Mouse (Mus musculus) midbrain, embryonic 15.5 days (tissue): Measurements from ENCODE around the gene Gm9887. TPM values are rescaled to one million over a fixed set of nuclear protein-coding genes. Genes with fewer than 3 reads are reported as not detected.
A peak's percentile ranks its signal among the peaks of the same experiment; 100 is the strongest.

Experiments used
- ATAC-seq: fragments of 200-750 bp; cut with Nextera tagmentation; replicated peaks from 2 replicates; pipeline ENCODE4 v1.8.0; 2017; ENCODE audit warnings: moderate TSS enrichment
- H3K27ac ChIP-seq: fragments of 300-500 bp; sonication (generic); 2 replicates; pipeline ENCODE4 v1.5.1; 2015; ENCODE audit warnings: mild to moderate bottlenecking, inconsistent platforms
- H3K27me3 ChIP-seq: fragments of 300-500 bp; sonication (generic); replicated peaks from 2 replicates; pipeline ENCODE4 v1.6.1; 2015; ENCODE audit warnings: inconsistent platforms
- H3K36me3 ChIP-seq: fragments of 300-500 bp; sonication (generic); replicated peaks from 2 replicates; pipeline ENCODE4 v1.6.1; 2015; ENCODE audit warnings: inconsistent platforms
- H3K4me1 ChIP-seq: fragments of 300-500 bp; sonication (generic); 2 replicates; pipeline ENCODE4 v1.6.1; 2015; ENCODE audit warnings: inconsistent platforms
- H3K4me2 ChIP-seq: fragments of 300-500 bp; sonication (generic); 2 replicates; pipeline ENCODE4 v1.6.1; 2015; ENCODE audit warnings: inconsistent platforms, mild to moderate bottlenecking, moderate library complexity
- H3K4me3 ChIP-seq: fragments of 300-500 bp; sonication (generic); 2 replicates; pipeline ENCODE4 v1.5.1; 2015; ENCODE audit warnings: mild to moderate bottlenecking, inconsistent platforms
- H3K9ac ChIP-seq: fragments of 300-500 bp; sonication (generic); 2 replicates; pipeline ENCODE4 v1.6.1; 2015; ENCODE audit warnings: mild to moderate bottlenecking, inconsistent platforms
- H3K9me3 ChIP-seq: fragments of 300-500 bp; sonication (generic); 2 replicates; pipeline ENCODE4 v1.6.1; 2016; ENCODE audit warnings: inconsistent platforms
- WGBS: fragments of 180-500 bp; shearing (Covaris S2); methylation state at CpG from one replicate; pipeline ENCODE4 v1.1.7; 2015; ENCODE audit warnings: mixed read lengths; 5-methylcytosine and 5-hydroxymethylcytosine counted together
- polyA plus RNA-seq: library from polyadenylated mRNA; unstranded; fragments of >200 nt; fragmentation: Nextera tagmentation; extraction: Ambion mirVana; gene quantifications from 2 replicates; pipeline ENCODE4 v1.2.1, GENCODE M21; 2015

Gm9887 gene
- 0.63 and 1.0 TPM in 2 replicates for polyA plus RNA-seq

DNA sequence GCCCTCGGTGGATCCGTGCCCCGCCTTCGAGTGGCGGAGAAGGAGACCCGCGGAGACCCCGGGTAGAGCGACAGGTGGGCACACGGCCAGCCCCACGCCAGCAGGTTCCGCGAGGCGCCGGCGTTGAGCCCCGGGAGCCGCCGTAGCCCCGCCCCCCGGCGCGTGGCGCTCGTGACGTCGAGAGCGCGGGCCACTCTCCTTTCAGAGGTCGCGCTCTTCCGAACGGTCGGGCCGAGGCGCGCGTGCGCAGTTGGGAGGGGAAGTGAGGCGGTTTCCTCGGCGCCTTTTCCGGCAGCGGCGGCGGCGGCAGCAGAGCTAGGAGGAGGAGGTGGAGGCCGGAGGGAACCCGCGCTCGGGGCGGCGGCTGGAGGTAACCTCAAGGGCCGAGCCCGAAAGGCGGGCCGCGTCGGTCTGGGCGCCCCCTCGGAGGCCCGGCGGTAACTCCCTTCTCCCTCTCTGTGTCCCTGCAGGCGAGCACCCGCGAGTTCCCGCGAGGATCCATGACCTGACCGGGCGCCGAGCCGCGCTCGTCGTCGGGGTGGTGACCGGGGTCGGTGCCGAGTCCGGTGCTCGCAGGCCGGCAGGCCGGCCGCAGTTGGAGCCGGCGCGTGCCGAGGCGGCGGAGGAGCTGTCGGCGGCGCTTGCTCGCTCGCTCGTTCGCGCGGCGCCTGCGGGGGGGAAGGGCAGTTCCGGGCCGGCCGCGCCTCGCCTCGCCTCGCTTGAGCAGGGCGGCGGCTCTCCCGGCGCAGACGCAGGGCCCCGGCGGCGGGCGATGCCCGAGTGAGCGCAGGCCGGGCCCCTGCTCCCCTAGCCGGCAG is at the start of gene Gm9887, which contains the start of gene Arf6:
Gm9887 (minus strand) TSS at position 605 of the 818 bp plus-strand sequence.
Arf6 (plus strand) TSS at position 297 of the 818 bp plus-strand sequence.
- WGBS: under 1% methylated on average over 96 of the region's 121 CpGs
- H3K27ac ChIP-seq: peak within 1 kb of the TSS; percentile 91

DNA sequence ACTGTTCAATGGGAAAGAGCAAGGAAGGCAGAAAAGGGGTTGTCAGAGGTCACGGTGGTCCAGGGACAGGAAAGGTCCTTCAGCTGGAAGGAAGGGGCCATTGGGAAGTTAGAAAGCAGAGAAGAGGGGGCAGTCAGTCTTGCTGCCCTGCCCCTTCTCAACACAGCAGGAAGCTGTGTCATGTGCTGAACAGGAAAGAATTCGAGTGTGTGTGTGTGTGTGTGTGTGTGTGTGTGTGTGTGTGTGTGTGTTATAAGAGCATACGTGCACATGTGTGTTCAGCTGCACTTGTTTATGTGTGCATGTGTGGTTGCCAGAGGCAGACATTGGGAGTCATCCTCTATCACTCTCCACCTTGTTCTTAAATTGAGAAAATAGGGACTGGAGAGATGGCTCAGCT is 48.5 kb upstream of the Gm9887 start:
- H3K36me3 ChIP-seq: no peaks in the 10 kb centered on the region
- H3K9ac ChIP-seq: no peak overlapping the region
- H3K4me1 ChIP-seq: 0 out of 2 replicates have a peak, but pooled peaks cover 4% of the 10 kb centered on the region
- H3K9me3 ChIP-seq: no peaks in the 10 kb centered on the region
- H3K4me3 ChIP-seq: no peak overlapping the region
- ATAC-seq: no peak
- no peak overlapping the region for H3K27ac ChIP-seq
- no peaks in the 10 kb centered on the region for H3K27me3 ChIP-seq
- no peak overlapping the region for H3K4me2 ChIP-seq
- 72% methylated on average over 3 of the region's 3 CpGs for WGBS

More for the DNA sequence above, at the start of gene Gm9887, which contains the start of gene Arf6:
- no peaks in the 10 kb centered on the region for H3K9me3 ChIP-seq
- peaks cover 31% of the 10 kb centered on the region for H3K4me1 ChIP-seq
- no peaks in the 10 kb centered on the region for H3K36me3 ChIP-seq
- peak within 1 kb of the TSS; percentile 89 for H3K9ac ChIP-seq
- H3K27me3 ChIP-seq: no peaks in the 10 kb centered on the region
- ATAC-seq: peak; percentile 95
- H3K4me3 ChIP-seq: peak within 1 kb of the TSS; percentile 92
- peak within 1 kb of the TSS; percentile 89 for H3K4me2 ChIP-seq

DNA sequence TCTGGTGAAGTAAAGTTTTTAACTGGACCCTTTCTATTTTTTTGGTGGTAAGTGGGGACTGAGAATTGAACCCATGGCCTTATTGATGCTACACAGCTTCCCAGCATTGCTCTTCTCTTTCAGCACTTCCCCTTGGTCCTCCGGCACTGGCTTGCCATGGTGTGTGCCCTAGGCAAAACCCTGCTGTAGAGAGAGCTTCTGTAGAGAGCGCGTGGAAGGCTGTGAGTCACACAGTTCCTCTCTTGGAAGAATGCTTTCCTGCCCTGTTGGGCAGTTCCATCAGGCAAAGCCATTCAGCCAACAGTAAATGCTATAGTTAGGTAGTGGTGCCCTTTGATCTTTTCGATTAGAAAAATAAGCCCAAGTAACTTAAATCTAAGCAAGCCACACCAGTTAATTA is 47.3 kb upstream of the Gm9887 start:
- H3K4me2 ChIP-seq: no peak overlapping the region
- no peak overlapping the region for H3K27ac ChIP-seq
- no peaks in the 10 kb centered on the region for H3K36me3 ChIP-seq
- H3K27me3 ChIP-seq: no peaks in the 10 kb centered on the region
- H3K4me1 ChIP-seq: no peaks in the 10 kb centered on the region
- H3K9me3 ChIP-seq: no peaks in the 10 kb centered on the region
- ATAC-seq: no peak
- no peak overlapping the region for H3K9ac ChIP-seq
- 95% methylated on average over 4 of the region's 4 CpGs for WGBS
- no peak overlapping the region for H3K4me3 ChIP-seq

DNA sequence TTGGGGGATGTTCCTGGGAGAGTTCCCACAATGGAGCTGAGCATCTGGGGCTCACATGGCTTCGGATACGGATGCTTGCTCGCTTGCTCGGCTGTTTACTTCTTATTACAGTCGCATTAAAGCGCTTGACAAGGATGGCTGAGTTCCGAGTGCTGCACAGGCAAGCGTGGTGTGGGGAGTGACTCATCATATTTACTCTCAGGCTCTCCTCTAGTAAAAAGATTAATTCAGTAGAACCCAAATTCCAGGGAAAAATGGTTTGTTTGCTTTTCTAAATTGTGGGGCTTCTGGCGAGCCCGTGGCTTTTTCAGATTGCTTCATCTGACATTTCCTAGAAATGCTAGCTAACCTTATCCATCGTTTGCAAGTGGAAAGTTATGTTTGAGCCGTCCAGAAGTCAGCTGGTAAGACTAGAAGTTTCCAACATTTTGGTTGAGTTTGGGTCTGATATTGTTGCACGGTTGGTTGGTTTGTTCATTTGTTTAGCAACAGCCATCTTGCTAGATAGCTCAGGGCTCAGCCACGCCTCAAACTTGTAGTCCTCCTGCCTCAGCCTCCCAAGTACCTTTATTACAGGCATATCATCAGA is 46.9 kb upstream of the Gm9887 start:
- Histone ChIP-seq H3K27ac (no peak overlapping the region), H3K4me2 (no peak overlapping the region), H3K4me3 (no peak overlapping the region), H3K9ac (no peak overlapping the region), H3K27me3 (no peaks in the 10 kb centered on the region), H3K36me3 (no peaks in the 10 kb centered on the region), H3K9me3 (no peaks in the 10 kb centered on the region), H3K4me1 (no peaks in the 10 kb centered on the region)
- no peak for ATAC-seq
- 84% methylated on average over 14 of the region's 14 CpGs for WGBS

DNA sequence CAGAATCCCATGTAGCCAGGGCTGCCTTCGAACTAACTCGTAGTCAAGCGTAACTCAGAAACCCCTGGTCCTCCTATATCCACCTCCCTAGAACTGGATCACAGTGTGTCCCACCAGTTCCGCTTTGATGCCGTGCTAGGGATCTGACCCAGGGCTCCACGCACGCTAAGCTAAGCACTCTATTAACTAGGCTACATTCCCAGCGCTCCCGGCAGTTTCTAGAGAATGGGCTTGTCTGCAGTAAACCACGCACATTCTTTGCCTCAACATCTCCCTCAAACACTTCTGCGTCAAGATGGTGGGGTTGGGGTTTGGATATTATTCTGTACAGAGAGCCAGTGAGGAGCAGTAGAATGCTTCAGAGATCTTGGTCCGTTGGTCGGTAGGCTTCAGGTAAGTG is 46.3 kb upstream of the Gm9887 start:
- H3K4me2 ChIP-seq: no peak overlapping the region
- 90% methylated on average over 13 of the region's 13 CpGs for WGBS
- H3K36me3 ChIP-seq: no peaks in the 10 kb centered on the region
- H3K9me3 ChIP-seq: no peaks in the 10 kb centered on the region
- no peaks in the 10 kb centered on the region for H3K27me3 ChIP-seq
- no peak overlapping the region for H3K9ac ChIP-seq
- H3K27ac ChIP-seq: no peak overlapping the region
- no peaks in the 10 kb centered on the region for H3K4me1 ChIP-seq
- H3K4me3 ChIP-seq: no peak overlapping the region
- ATAC-seq: no peak

DNA sequence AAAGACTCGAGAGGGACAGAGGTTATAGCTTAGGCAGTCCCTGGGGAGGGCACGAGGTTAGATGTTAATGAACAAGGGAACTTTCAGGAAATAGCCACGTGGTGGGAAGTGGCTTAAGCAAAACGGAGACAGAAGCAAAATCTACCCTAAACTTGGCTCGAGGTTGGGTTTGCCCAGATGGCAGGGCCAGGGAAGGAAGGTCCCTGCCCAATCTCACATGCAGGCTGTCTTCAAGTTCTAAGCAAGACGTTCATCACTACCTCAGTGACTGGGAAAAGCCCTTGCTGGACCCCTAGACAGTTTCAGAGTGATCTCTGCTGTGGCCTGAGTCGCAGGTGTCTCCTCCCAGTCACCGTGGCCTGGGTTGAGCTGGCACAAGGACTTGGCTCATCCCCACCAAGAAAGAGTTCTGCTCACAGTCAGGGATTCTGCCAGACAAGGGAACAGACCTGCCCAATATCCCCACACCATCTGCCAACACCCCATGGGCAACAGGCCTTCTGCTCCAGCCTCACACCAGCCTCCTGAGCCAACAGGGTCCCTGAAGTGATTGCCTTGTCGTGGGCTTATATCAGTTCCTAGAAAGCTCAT is 45.5 kb upstream of the Gm9887 start:
- Histone ChIP-seq H3K9ac (no peak overlapping the region), H3K9me3 (no peaks in the 10 kb centered on the region), H3K4me1 (no peaks in the 10 kb centered on the region), H3K27ac (no peak overlapping the region), H3K36me3 (no peaks in the 10 kb centered on the region), H3K4me2 (no peak overlapping the region), H3K27me3 (no peaks in the 10 kb centered on the region), H3K4me3 (no peak overlapping the region)
- WGBS: 62% methylated on average over 9 of the region's 9 CpGs
- ATAC-seq: no peak

DNA sequence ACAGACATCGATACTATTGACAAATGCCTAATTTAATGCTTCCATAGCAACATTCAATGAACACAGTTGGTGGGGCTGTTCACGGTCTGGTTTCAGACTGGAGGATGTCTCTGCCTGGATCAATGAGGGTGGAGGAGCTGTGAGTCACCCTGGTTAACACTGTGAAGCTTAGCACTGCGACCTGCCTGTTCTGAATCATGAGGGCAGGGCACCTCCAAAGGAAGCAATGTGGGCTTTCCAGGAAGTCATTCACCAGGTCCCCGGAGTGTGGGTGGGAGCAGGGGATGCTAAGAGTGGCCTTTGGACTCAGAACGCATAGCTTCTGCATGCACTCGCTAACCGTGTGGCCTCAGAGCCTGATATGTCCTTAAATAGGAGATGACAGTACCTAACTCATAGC is 44.5 kb upstream of the Gm9887 start:
- WGBS: 80% methylated on average over 7 of the region's 7 CpGs
- Histone ChIP-seq H3K27me3 (no peaks in the 10 kb centered on the region), H3K36me3 (no peaks in the 10 kb centered on the region), H3K27ac (no peak overlapping the region), H3K4me2 (no peak overlapping the region), H3K9ac (no peak overlapping the region), H3K4me3 (no peak overlapping the region), H3K4me1 (no peaks in the 10 kb centered on the region), H3K9me3 (no peaks in the 10 kb centered on the region)
- no peak for ATAC-seq

DNA sequence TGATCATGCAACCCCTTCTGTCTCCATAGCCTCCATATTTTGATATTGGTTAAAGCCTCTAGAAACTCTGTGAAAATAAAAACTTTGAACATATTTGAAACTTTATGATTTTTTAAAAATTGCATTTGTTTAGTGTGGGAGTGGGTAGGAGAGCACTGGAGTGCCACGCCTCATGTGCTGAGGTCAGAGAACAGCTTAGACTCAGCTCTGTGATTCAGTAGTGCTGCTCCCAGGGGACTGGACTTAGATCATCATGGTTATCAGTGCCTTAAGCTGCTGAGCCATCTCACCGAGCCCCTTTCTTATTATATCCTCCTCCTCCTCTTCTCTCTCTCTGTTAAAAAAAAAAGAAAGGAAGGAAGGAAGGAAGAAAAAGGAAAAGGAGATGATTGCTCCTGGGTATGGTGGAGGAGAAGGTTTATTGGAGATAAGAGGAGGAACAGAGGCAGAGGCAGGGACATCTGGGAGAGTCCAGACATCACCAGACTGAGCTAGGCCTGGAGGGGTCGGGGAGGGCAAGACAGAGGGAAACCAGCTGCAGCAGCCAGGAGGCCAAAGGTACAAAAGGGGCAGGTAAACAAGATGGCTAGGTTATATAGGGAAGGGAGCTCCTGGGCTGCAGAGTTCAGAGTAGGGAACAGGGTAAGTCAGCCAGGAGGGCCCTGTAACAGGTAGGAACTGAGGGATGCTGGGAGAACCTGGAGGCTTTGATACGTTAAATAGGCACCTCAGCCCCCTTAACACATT is 42.7 kb upstream of the Gm9887 start:
- H3K4me3 ChIP-seq: no peak overlapping the region
- no peaks in the 10 kb centered on the region for H3K27me3 ChIP-seq
- no peaks in the 10 kb centered on the region for H3K9me3 ChIP-seq
- no peak overlapping the region for H3K4me2 ChIP-seq
- H3K9ac ChIP-seq: no peak overlapping the region
- no peak for ATAC-seq
- H3K4me1 ChIP-seq: no peaks in the 10 kb centered on the region
- H3K27ac ChIP-seq: no peak overlapping the region
- WGBS: 78% methylated on average over 4 of the region's 4 CpGs
- H3K36me3 ChIP-seq: no peaks in the 10 kb centered on the region

DNA sequence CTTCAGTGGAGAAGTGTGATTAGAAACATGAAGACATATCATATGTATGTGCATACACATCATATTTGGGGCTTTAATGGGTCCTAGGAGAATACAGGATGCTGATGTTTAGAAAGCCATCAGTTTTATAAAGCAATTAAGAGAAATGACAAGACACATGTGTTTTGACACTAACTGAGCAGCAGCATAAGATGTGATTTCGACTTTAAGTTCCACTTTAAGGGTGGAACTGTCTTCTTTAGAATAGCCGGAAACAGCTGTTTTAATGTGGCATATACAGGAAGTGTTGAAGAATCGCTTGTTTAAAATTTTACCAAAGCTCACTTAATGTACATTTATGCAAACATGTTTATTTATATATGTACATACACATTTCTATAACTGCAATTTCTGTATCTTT is 41.0 kb upstream of the Gm9887 start:
- Histone ChIP-seq H3K27ac (no peak overlapping the region), H3K27me3 (no peaks in the 10 kb centered on the region), H3K4me1 (no peaks in the 10 kb centered on the region), H3K4me2 (no peak overlapping the region), H3K9me3 (no peaks in the 10 kb centered on the region), H3K9ac (no peak overlapping the region), H3K4me3 (no peak overlapping the region), H3K36me3 (no peaks in the 10 kb centered on the region)
- 77% methylated on average over 3 of the region's 3 CpGs for WGBS
- no peak for ATAC-seq

DNA sequence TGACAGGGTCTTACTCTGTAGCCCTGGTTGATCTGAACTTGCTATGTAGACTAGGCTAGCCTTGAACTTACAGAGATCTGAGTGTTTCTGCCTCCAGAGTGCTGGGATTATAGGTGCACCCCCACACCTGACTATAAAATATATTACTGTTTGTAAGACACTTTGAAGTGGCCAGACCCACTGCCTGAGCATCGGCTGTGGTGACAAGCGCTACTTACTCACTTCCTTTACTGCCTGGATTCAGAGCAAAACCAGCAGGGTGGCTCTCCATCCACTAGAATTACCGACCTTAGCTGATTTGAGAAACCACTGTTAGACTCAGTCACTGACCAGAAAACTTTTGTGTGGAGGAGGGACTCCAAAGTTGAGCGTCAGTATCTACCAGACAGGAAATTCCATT is 39.7 kb upstream of the Gm9887 start:
- H3K4me2 ChIP-seq: no peak overlapping the region
- H3K36me3 ChIP-seq: no peaks in the 10 kb centered on the region
- no peaks in the 10 kb centered on the region for H3K9me3 ChIP-seq
- 74% methylated on average over 4 of the region's 4 CpGs for WGBS
- no peaks in the 10 kb centered on the region for H3K27me3 ChIP-seq
- no peaks in the 10 kb centered on the region for H3K4me1 ChIP-seq
- no peak for ATAC-seq
- H3K9ac ChIP-seq: no peak overlapping the region
- no peak overlapping the region for H3K27ac ChIP-seq
- no peak overlapping the region for H3K4me3 ChIP-seq

DNA sequence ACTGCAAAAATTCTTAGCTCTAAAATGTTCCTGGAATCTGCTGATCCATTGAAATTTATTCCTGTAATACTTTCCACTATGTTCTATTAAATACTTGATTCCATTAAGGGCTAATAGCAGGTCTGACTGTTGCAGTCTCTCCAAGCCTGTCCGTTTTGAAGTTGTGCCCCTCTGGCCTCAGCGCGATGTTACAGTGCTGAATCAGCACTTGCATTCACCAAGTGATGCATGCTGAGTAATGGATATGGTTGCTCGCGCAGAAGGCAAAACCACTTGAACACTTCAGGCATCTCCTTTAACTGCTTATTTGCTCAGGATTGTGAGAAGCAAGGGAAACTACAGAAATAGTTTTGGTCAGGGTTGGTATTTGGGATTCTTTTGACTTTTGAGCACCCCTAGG is 38.5 kb upstream of the Gm9887 start:
- ATAC-seq: no peak
- Histone ChIP-seq H3K9me3 (no peaks in the 10 kb centered on the region), H3K27ac (no peak overlapping the region), H3K36me3 (no peaks in the 10 kb centered on the region), H3K4me1 (no peaks in the 10 kb centered on the region), H3K4me3 (no peak overlapping the region), H3K27me3 (no peaks in the 10 kb centered on the region), H3K4me2 (no peak overlapping the region), H3K9ac (no peak overlapping the region)
- 72% methylated on average over 5 of the region's 5 CpGs for WGBS

DNA sequence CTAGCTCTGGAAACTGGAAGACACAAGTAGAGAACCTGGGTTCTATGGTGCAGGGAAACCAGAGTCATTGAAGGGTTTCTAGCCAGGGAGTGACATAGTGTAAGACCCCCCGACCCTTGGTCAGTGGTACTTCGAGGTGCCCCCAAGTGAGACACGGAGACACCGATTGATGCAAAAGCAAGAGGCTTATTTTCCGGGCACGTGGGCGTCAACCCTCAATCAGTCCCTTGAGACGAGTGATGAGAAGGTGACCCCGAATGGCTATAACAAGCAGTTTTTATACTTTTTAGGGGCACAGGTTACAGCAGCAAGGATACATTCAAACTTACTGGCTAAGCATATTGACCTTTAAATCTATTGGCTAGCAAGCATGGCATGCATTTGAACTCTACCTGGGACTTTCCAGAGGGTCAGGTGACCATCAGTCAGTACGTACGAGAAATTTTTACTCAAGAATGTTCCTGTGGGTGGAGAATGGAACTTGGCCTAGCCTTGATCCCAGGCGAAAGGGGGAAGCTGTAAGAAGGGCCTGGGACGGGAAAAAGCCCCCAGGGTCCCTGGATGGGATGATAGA is 30.4 kb upstream of the Gm9887 start:
- no peaks in the 10 kb centered on the region for H3K36me3 ChIP-seq
- no peak overlapping the region for H3K9ac ChIP-seq
- no peak overlapping the region for H3K4me3 ChIP-seq
- no peak overlapping the region for H3K27ac ChIP-seq
- no peaks in the 10 kb centered on the region for H3K9me3 ChIP-seq
- no peaks in the 10 kb centered on the region for H3K27me3 ChIP-seq
- 92% methylated on average over 13 of the region's 13 CpGs for WGBS
- ATAC-seq: no peak
- no peak overlapping the region for H3K4me2 ChIP-seq
- no peaks in the 10 kb centered on the region for H3K4me1 ChIP-seq
